ENCODE assay signal across 29 mouse cellular contexts in genomic region chr10:20454387-20455065, GRCm38 (mm10).
DNase-seq lines count a peak whose midpoint lies in the region; ATAC-seq and TF ChIP-seq lines count a peak whose summit lies in the region.
"Had no signal": no experiment of that assay in that cellular context is flagged by ENCODE, and none has a peak within 500 bp of the region (broad histone marks: within the 10 kb centered on the region; RNA-seq: fewer than 3 reads in every experiment).

No protein-coding gene starts in this region.

- WGBS in heart, embryonic 10.5 days = 56% methylated on average over 6 of the region's 6 CpGs
- 64% methylated on average over 6 of the region's 6 CpGs for WGBS in heart, adult 2 months
- WGBS in heart, embryonic 16.5 days = 44% methylated on average over 6 of the region's 6 CpGs

- H3K27me3 ChIP-seq in heart, embryonic 10.5 days (ENCODE audit: insufficient read depth, poor library complexity, severe bottlenecking) = no peaks in the 10 kb centered on the region
- H3K27me3 ChIP-seq in heart, adult 2 months (ENCODE audit: control insufficient read depth, insufficient read depth, low read length) = no peaks in the 10 kb centered on the region
- H3K27me3 ChIP-seq in heart, embryonic 16.5 days (ENCODE audit: control insufficient read depth, insufficient read depth, low read length) = no peaks in the 10 kb centered on the region
- H3K27me3 ChIP-seq: forebrain, embryonic 15.5 days; hindbrain, embryonic 15.5 days; kidney, embryonic 15.5 days; liver, embryonic 12.5 days; megakaryocyte, embryonic 14.5 days; midbrain, embryonic 12.5 days; neural tube, embryonic 12.5 days; stomach, embryonic 15.5 days had no signal

- ATAC-seq in heart, embryonic 16.5 days (replicated peaks; ENCODE audit: extremely low read depth, insufficient read depth, low FRiP score) = no peak
- ATAC-seq: forebrain, embryonic 15.5 days; inflammation-experienced regulatory T-cells, adult 6 months; liver, embryonic 12.5 days; liver, postnatal 0 days had no signal

- DNase-seq in heart, embryonic 10.5 days (ENCODE audit: low spot score) = no peak
- no peak for DNase-seq in heart, adult 2 months
- DNase-seq in heart, postnatal 4 days = no peak
- DNase-seq in brain, adult 2 months (ENCODE audit: low read depth, low spot score) = peak; percentile 64
- DNase-seq in lung, postnatal 4 days = no peak
- DNase-seq: adrenal gland, adult 8-10 months; cerebellum, adult 8-10 months; cerebellum, postnatal 25 days; gastrocnemius, postnatal 10 days; kidney, adult 11 months; kidney, postnatal 25 days; layer of hippocampus, postnatal 36 days; left cerebral cortex, postnatal 4 days; liver, postnatal 0 days; lung, postnatal 36 days had no signal

- H3K9ac ChIP-seq in heart, adult 2 months (ENCODE audit: low read depth, low read length) = no peak overlapping the region
- H3K9ac ChIP-seq in heart, embryonic 16.5 days (ENCODE audit: low read length) = no peak overlapping the region
- H3K9ac ChIP-seq: forebrain, embryonic 15.5 days; hindbrain, embryonic 15.5 days; kidney, embryonic 15.5 days; liver, embryonic 12.5 days; liver, postnatal 0 days; midbrain, embryonic 12.5 days; neural tube, embryonic 12.5 days; stomach, embryonic 15.5 days had no signal

- H3K9me3 ChIP-seq in heart, embryonic 10.5 days = no peaks in the 10 kb centered on the region
- no peaks in the 10 kb centered on the region for H3K9me3 ChIP-seq in heart, embryonic 16.5 days (replicated peaks; ENCODE audit: control insufficient read depth, low read length)
- H3K9me3 ChIP-seq: forebrain, embryonic 15.5 days; G1E; hindbrain, embryonic 10.5 days; hindbrain, embryonic 15.5 days; kidney, embryonic 15.5 days; liver, embryonic 12.5 days; megakaryocyte, embryonic 14.5 days; midbrain, embryonic 12.5 days; neural tube, embryonic 12.5 days; stomach, embryonic 15.5 days had no signal

- intact Hi-C loops in heart, adult 2 months (cut with DNase I) = no loop called here

- no peak overlapping the region for H3K4me2 ChIP-seq in heart, embryonic 16.5 days (ENCODE audit: low read depth, low read length)
- H3K4me2 ChIP-seq: forebrain, embryonic 15.5 days; hindbrain, embryonic 15.5 days; kidney, embryonic 15.5 days; liver, embryonic 12.5 days; midbrain, embryonic 12.5 days; neural tube, embryonic 12.5 days; stomach, embryonic 15.5 days had no signal

- peak overlapping the region; percentile 4; the same call in 1 of the 2 replicates for H3K27ac ChIP-seq in heart, embryonic 10.5 days
- no peak overlapping the region for H3K27ac ChIP-seq in heart, adult 2 months
- peak overlapping the region; percentile 56; the same call in 1 of the 2 replicates for H3K27ac ChIP-seq in heart, embryonic 16.5 days (ENCODE audit: low read length)
- H3K27ac ChIP-seq: forebrain, embryonic 15.5 days; hindbrain, embryonic 10.5 days; hindbrain, embryonic 15.5 days; kidney, embryonic 15.5 days; layer of hippocampus, adult 2 months; liver, embryonic 12.5 days; midbrain, embryonic 12.5 days; neural tube, embryonic 12.5 days; stomach, embryonic 15.5 days had no signal

- peaks cover 9% of the 10 kb centered on the region for H3K4me1 ChIP-seq in heart, embryonic 10.5 days
- H3K4me1 ChIP-seq in heart, adult 2 months (ENCODE audit: control insufficient read depth, insufficient read depth, low read length) = no peaks in the 10 kb centered on the region
- H3K4me1 ChIP-seq in heart, embryonic 16.5 days (ENCODE audit: control insufficient read depth, insufficient read depth, low read length) = peaks cover 10% of the 10 kb centered on the region
- H3K4me1 ChIP-seq: forebrain, embryonic 15.5 days; hindbrain, embryonic 10.5 days; hindbrain, embryonic 15.5 days; kidney, embryonic 15.5 days; liver, embryonic 12.5 days; midbrain, embryonic 12.5 days; neural tube, embryonic 12.5 days; stomach, embryonic 15.5 days had no signal

- H3K36me3 ChIP-seq in heart, embryonic 10.5 days = no peaks in the 10 kb centered on the region
- peaks cover 2% of the 10 kb centered on the region; the same call in 1 of the 2 replicates for H3K36me3 ChIP-seq in heart, adult 2 months (ENCODE audit: control insufficient read depth, insufficient read depth, low read length)
- no peaks in the 10 kb centered on the region for H3K36me3 ChIP-seq in heart, embryonic 16.5 days (ENCODE audit: control insufficient read depth, insufficient read depth)
- H3K36me3 ChIP-seq: forebrain, embryonic 15.5 days; G1E; hindbrain, embryonic 10.5 days; hindbrain, embryonic 15.5 days; kidney, embryonic 15.5 days; liver, embryonic 12.5 days; midbrain, embryonic 12.5 days; neural tube, embryonic 12.5 days; stomach, embryonic 15.5 days had no signal

- TF ChIP-seq POLR2A in heart, adult 2 months (IDR thresholded peaks at IDR 0.05; ENCODE audit: insufficient read depth, low read depth, low read length) = no peak

- no peak for TF ChIP-seq CTCF in heart, adult 2 months (IDR thresholded peaks at IDR 0.05)

- H3K79me2 ChIP-seq in heart, adult 2 months (replicated peaks; ENCODE audit: control insufficient read depth, insufficient read depth, low read length) = no peaks in the 10 kb centered on the region

- H3K4me3 ChIP-seq in heart, embryonic 10.5 days = no peak overlapping the region
- no peak overlapping the region for H3K4me3 ChIP-seq in heart, adult 2 months
- H3K4me3 ChIP-seq in heart, embryonic 16.5 days (ENCODE audit: low read length) = no peak overlapping the region
- H3K4me3 ChIP-seq: forebrain, embryonic 15.5 days; hindbrain, embryonic 10.5 days; hindbrain, embryonic 15.5 days; kidney, embryonic 15.5 days; layer of hippocampus, adult 2 months; liver, embryonic 12.5 days; megakaryocyte, embryonic 14.5 days; midbrain, embryonic 12.5 days; myocyte; neural tube, embryonic 12.5 days; stomach, embryonic 15.5 days had no signal

- no peak for TF ChIP-seq EP300 in heart, adult 2 months (IDR thresholded peaks at IDR 0.05; ENCODE audit: insufficient read depth, low read depth, low read length)
